21 mouse cellular contexts compared by ENCODE assay signal in genomic region chr2:49582546-49582945, GRCm38 (mm10). TPM values are rescaled to one million over a fixed set of nuclear protein-coding genes. Genes with fewer than 3 reads are reported as not detected.
DNase-seq lines count a peak whose midpoint lies in the region; ATAC-seq and TF ChIP-seq lines count a peak whose summit lies in the region.
"Had no signal": no experiment of that assay in that cellular context is flagged by ENCODE, and none has a peak within 500 bp of the region (broad histone marks: within the 10 kb centered on the region; RNA-seq: fewer than 3 reads in every experiment).

No protein-coding gene starts in this region.

- no peaks in the 10 kb centered on the region; the same call in 1 of the 2 replicates for H3K27me3 ChIP-seq in heart, embryonic 12.5 days (replicated peaks)
- no peaks in the 10 kb centered on the region for H3K27me3 ChIP-seq in heart, embryonic 10.5 days (ENCODE audit: insufficient read depth, poor library complexity, severe bottlenecking)
- no peaks in the 10 kb centered on the region for H3K27me3 ChIP-seq in heart, adult 2 months (ENCODE audit: control insufficient read depth, insufficient read depth, low read length)
- H3K27me3 ChIP-seq: CH12.LX, Patski had no signal

- no peaks in the 10 kb centered on the region for H3K36me3 ChIP-seq in heart, embryonic 12.5 days
- H3K36me3 ChIP-seq in heart, embryonic 10.5 days = no peaks in the 10 kb centered on the region
- no peaks in the 10 kb centered on the region for H3K36me3 ChIP-seq in heart, adult 2 months (ENCODE audit: control insufficient read depth, insufficient read depth, low read length)
- H3K36me3 ChIP-seq: G1E had no signal

- H3K9me3 ChIP-seq in heart, embryonic 12.5 days (replicated peaks) = peaks cover 4% of the 10 kb centered on the region; the same call in 1 of the 2 replicates
- no peaks in the 10 kb centered on the region for H3K9me3 ChIP-seq in heart, embryonic 10.5 days
- H3K9me3 ChIP-seq: G1E had no signal

- no peak overlapping the region for H3K4me2 ChIP-seq in heart, embryonic 12.5 days

- no peaks in the 10 kb centered on the region for H3K4me1 ChIP-seq in heart, embryonic 12.5 days (replicated peaks)
- no peaks in the 10 kb centered on the region for H3K4me1 ChIP-seq in heart, embryonic 10.5 days
- no peaks in the 10 kb centered on the region for H3K4me1 ChIP-seq in heart, adult 2 months (ENCODE audit: control insufficient read depth, insufficient read depth, low read length)

- H3K27ac ChIP-seq in heart, embryonic 12.5 days (ENCODE audit: poor library complexity, severe bottlenecking) = no peak overlapping the region
- H3K27ac ChIP-seq in heart, embryonic 10.5 days = no peak overlapping the region
- H3K27ac ChIP-seq in heart, adult 2 months = no peak overlapping the region

- WGBS in heart, embryonic 12.5 days = 74% methylated on average over 5 of the region's 5 CpGs
- 84% methylated on average over 5 of the region's 5 CpGs for WGBS in heart, embryonic 10.5 days
- 83% methylated on average over 5 of the region's 5 CpGs for WGBS in heart, adult 2 months

- DNase-seq in heart, adult 11 months = peak; percentile 73
- peak; percentile 56 for DNase-seq in heart, embryonic 10.5 days (ENCODE audit: low spot score)
- DNase-seq in heart, adult 2 months = no peak
- peak; percentile 50 for DNase-seq in testis, postnatal 14 days (ENCODE audit: low spot score)
- DNase-seq in testis, postnatal 10 days (ENCODE audit: low spot score) = no peak
- DNase-seq: adrenal gland, adult 2 months; adrenal gland, adult 8-10 months; adrenal gland, postnatal 10 days; adrenal gland, postnatal 14 days; adrenal gland, postnatal 25 days; adrenal gland, postnatal 36 days; B cell, adult 2 months; cerebellum, adult 11 months; cerebellum, adult 11-12 months; cerebellum, adult 18-20 months had no signal

- intact Hi-C loops in heart, adult 2 months (cut with DNase I) = no loop called here

- TF ChIP-seq POLR2A in heart, adult 2 months (IDR thresholded peaks at IDR 0.05; ENCODE audit: insufficient read depth, low read depth, low read length) = no peak

- TF ChIP-seq EP300 in heart, adult 2 months (IDR thresholded peaks at IDR 0.05; ENCODE audit: insufficient read depth, low read depth, low read length) = no peak

- H3K79me2 ChIP-seq in heart, adult 2 months (replicated peaks; ENCODE audit: control insufficient read depth, insufficient read depth, low read length) = no peaks in the 10 kb centered on the region

- no peak for ATAC-seq in heart, embryonic 12.5 days (ENCODE audit: insufficient number of reproducible peaks, low FRiP score)
- ATAC-seq: activated CD4-positive, CD25-positive, alpha-beta regulatory T cell, adult 4 months; CD4-positive, CD25-positive, alpha-beta regulatory T cell, adult 4 months; Patski had no signal

- H3K9ac ChIP-seq in heart, embryonic 12.5 days = no peak overlapping the region
- no peak overlapping the region for H3K9ac ChIP-seq in heart, adult 2 months (ENCODE audit: low read depth, low read length)

- TF ChIP-seq CTCF in heart, adult 2 months (IDR thresholded peaks at IDR 0.05) = no peak

- H3K4me3 ChIP-seq in heart, embryonic 12.5 days = no peak overlapping the region
- no peak overlapping the region for H3K4me3 ChIP-seq in heart, embryonic 10.5 days
- no peak overlapping the region for H3K4me3 ChIP-seq in heart, adult 2 months

RNA-seq across cellular contexts. Expression of gene Kif5c, which starts 36.6 kb away (rescaled TPM):
- 1.0 and 1.2 TPM in 2 replicates for polyA plus RNA-seq in heart, embryonic 12.5 days (2016; fragmentation: Nextera tagmentation; extraction: Ambion mirVana)
- polyA plus RNA-seq in heart, embryonic 10.5 days (2016; fragmentation: Nextera tagmentation; extraction: Ambion mirVana) = 1.7 and 4.3 TPM in 2 replicates
- under 1 TPM; 0.52 to 0.60 TPM for total RNA-seq in heart, adult 2 months (2021)
- polyA plus RNA-seq in heart, adult 2 months (2012; rRNA removed) = 0.82 and 0.88 TPM in 2 replicates

Comparison
In these comparisons a context has a peak if more than half of its experiments do, and no peak if none do; other contexts are left out.
1. DNase-seq: peak in heart, adult 11 months (single experiment), heart, embryonic 10.5 days (single experiment) and testis, postnatal 14 days (single experiment); none in heart, adult 2 months (0 of 2) and testis, postnatal 10 days (single experiment).